Comparison of ENCODE assay signal across 11 mouse cellular contexts in genomic region chr19:9946986-9947385, GRCm38 (mm10). TPM values are rescaled to one million over a fixed set of nuclear protein-coding genes. Genes with fewer than 3 reads are reported as not detected.
DNase-seq lines count a peak whose midpoint lies in the region; ATAC-seq and TF ChIP-seq lines count a peak whose summit lies in the region.
"Had no signal": no experiment of that assay in that cellular context is flagged by ENCODE, and none has a peak within 500 bp of the region (broad histone marks: within the 10 kb centered on the region; RNA-seq: fewer than 3 reads in every experiment).

No protein-coding gene starts in this region.

- H3K9ac ChIP-seq in lung, embryonic 14.5 days, result no peak overlapping the region
- H3K9ac ChIP-seq: liver, embryonic 14.5 days had no signal

- peak; percentile 61 for DNase-seq in gastrocnemius, adult 18-20 months (ENCODE audit: low spot score)
- DNase-seq in gastrocnemius, postnatal 14 days, result no peak
- peak; percentile 46 for DNase-seq in lung, embryonic 14.5 days
- no peak for DNase-seq in lung, postnatal 4 days
- DNase-seq in heart, adult 9 months (ENCODE audit: low spot score in 2 of 2), result peak; percentile 72 to 76
- DNase-seq in lung, postnatal 25 days (ENCODE audit: low spot score), result peak; percentile 63
- no peak for DNase-seq in T-cell, adult 2 months (ENCODE audit: low spot score)
- DNase-seq in spleen, postnatal 4 days (ENCODE audit: low spot score in 2 of 2), result no peak
- DNase-seq: cerebellum, adult 9-10 months; thymus, adult 2 months had no signal

- no peak overlapping the region for H3K27ac ChIP-seq in lung, embryonic 14.5 days (ENCODE audit: low read depth)
- H3K27ac ChIP-seq: liver, embryonic 14.5 days had no signal

- H3K4me1 ChIP-seq in lung, embryonic 14.5 days (ENCODE audit: insufficient read depth), result peaks cover 5% of the 10 kb centered on the region

- H3K9me3 ChIP-seq in lung, embryonic 14.5 days (ENCODE audit: low read depth, low read length), result no peaks in the 10 kb centered on the region

- intact Hi-C loops in gastrocnemius, postnatal 14 days (cut with DNase I; ENCODE audit: low total_unique reads), result no loop called here

- H3K4me2 ChIP-seq in lung, embryonic 14.5 days, result no peak overlapping the region

- H3K4me3 ChIP-seq in lung, embryonic 14.5 days (ENCODE audit: low read depth, low read length), result no peak overlapping the region

- no peak for TF ChIP-seq CTCF in lung, embryonic 14.5 days (IDR thresholded peaks at IDR 0.05; ENCODE audit: low read depth)

- no peaks in the 10 kb centered on the region for H3K36me3 ChIP-seq in lung, embryonic 14.5 days (ENCODE audit: insufficient read depth)

- H3K27me3 ChIP-seq in lung, embryonic 14.5 days (ENCODE audit: insufficient read depth, low read length), result no peaks in the 10 kb centered on the region

- no peak for ATAC-seq in lung, embryonic 14.5 days (ENCODE audit: insufficient read depth)

- WGBS in lung, embryonic 14.5 days, result 59% methylated on average over 3 of the region's 3 CpGs

RNA-seq across cellular contexts. Expression of gene Fth1, which starts 33.4 kb away (rescaled TPM):
- 1,000 to 10,000 TPM; 2,098 to 2,234 TPM for total RNA-seq in gastrocnemius, adult 18-20 months (2021)
- 1,000 to 10,000 TPM; 2,162 to 2,185 TPM for total RNA-seq in gastrocnemius, postnatal 14 days (2021)
- 1,651 and 1,692 TPM in 2 replicates for polyA plus RNA-seq in lung, embryonic 14.5 days (2014; fragmentation: Nextera tagmentation; extraction: Ambion mirVana)

RNA-seq across cellular contexts. Expression of gene Incenp, which starts 47.6 kb away (rescaled TPM):
- total RNA-seq in gastrocnemius, adult 18-20 months (2021), result 1 to 10 TPM; 1.4 to 1.7 TPM
- total RNA-seq in gastrocnemius, postnatal 14 days (2021), result 1 to 10 TPM; 8.3 to 9.1 TPM
- 120 and 137 TPM in 2 replicates for polyA plus RNA-seq in lung, embryonic 14.5 days (2014; fragmentation: Nextera tagmentation; extraction: Ambion mirVana)

RNA-seq across cellular contexts. Expression of gene Best1, which starts 54.4 kb away (rescaled TPM):
- under 1 TPM; 0.11 to 0.24 TPM for total RNA-seq in gastrocnemius, adult 18-20 months (2021)
- under 1 TPM; 0.29 to 0.41 TPM for total RNA-seq in gastrocnemius, postnatal 14 days (2021)
- 1.0 and 1.4 TPM in 2 replicates for polyA plus RNA-seq in lung, embryonic 14.5 days (2014; fragmentation: Nextera tagmentation; extraction: Ambion mirVana)

RNA-seq across cellular contexts. Expression of gene Rab3il1, which starts 54.5 kb away (rescaled TPM):
- 1 to 10 TPM; 3.0 to 4.5 TPM for total RNA-seq in gastrocnemius, adult 18-20 months (2021)
- total RNA-seq in gastrocnemius, postnatal 14 days (2021), result 10 to 100 TPM in 1 of 2 experiments, 1 to 10 TPM in 1; 7.4 to 11.6 TPM
- 30.9 and 34.0 TPM in 2 replicates for polyA plus RNA-seq in lung, embryonic 14.5 days (2014; fragmentation: Nextera tagmentation; extraction: Ambion mirVana)

Comparison
In these comparisons a context has a peak if more than half of its experiments do, and no peak if none do; other contexts are left out.
1. DNase-seq: peak in gastrocnemius, adult 18-20 months (single experiment), lung, embryonic 14.5 days (single experiment), heart, adult 9 months (2 of 2) and lung, postnatal 25 days (single experiment); none in gastrocnemius, postnatal 14 days (single experiment), lung, postnatal 4 days (0 of 2), T-cell, adult 2 months (single experiment) and spleen, postnatal 4 days (0 of 2).